11 mouse cellular contexts compared by ENCODE assay signal in genomic region chr8:122174133-122174930, GRCm38 (mm10).
DNase-seq lines count a peak whose midpoint lies in the region; ATAC-seq and TF ChIP-seq lines count a peak whose summit lies in the region.
"Had no signal": no experiment of that assay in that cellular context is flagged by ENCODE, and none has a peak within 500 bp of the region (broad histone marks: within the 10 kb centered on the region; RNA-seq: fewer than 3 reads in every experiment).

No protein-coding gene starts in this region.

- ATAC-seq in kidney, postnatal 0 days (replicated peaks; ENCODE audit: low FRiP score, low read depth) = peak; percentile 66; the same call in 1 of the 2 replicates
- ATAC-seq: midbrain, embryonic 15.5 days had no signal

- WGBS in kidney, postnatal 0 days = 36% methylated on average over 10 of the region's 10 CpGs

- no peak overlapping the region for H3K9ac ChIP-seq in kidney, postnatal 0 days (ENCODE audit: low read depth, low read length)
- H3K9ac ChIP-seq in CH12.LX (ENCODE audit: insufficient read depth, low read depth) = no peak overlapping the region
- H3K9ac ChIP-seq: midbrain, embryonic 15.5 days had no signal

- H3K4me2 ChIP-seq in kidney, postnatal 0 days (ENCODE audit: low read length) = no peak overlapping the region
- H3K4me2 ChIP-seq in CH12.LX (ENCODE audit: insufficient read depth, low read depth, poor library complexity, severe bottlenecking) = peak overlapping the region; percentile 27; the same call in 1 of the 2 replicates
- H3K4me2 ChIP-seq: midbrain, embryonic 15.5 days had no signal

- intact Hi-C loops in gastrocnemius, postnatal 36 days (cut with DNase I) = no loop called here

- in situ Hi-C loops in CH12.LX (cut with MboI; ENCODE audit: low pct_ligation_motif_present, low pct_unique_long_range_greater_than_20kb, low sequenced_read_pairs) = no loop called here

- no peak for TF ChIP-seq EP300 in CH12.LX (IDR thresholded peaks at IDR 0.05; ENCODE audit: low read length)

- TF ChIP-seq RAD21 in CH12.LX (IDR thresholded peaks at IDR 0.05; ENCODE audit: low read depth, low read length) = peak; percentile 55

- H3K4me3 ChIP-seq in kidney, postnatal 0 days (replicated peaks; ENCODE audit: low read depth, low read length) = no peak overlapping the region
- H3K4me3 ChIP-seq in CH12.LX (replicated peaks in 1 of 3; ENCODE audit: low read depth in 2 of 3, low read length in 2 of 3, poor library complexity in 1 of 3) = peak overlapping the region in 1 of 3 experiments; percentile 22
- no peak overlapping the region for H3K4me3 ChIP-seq in cortical plate, adult 2 months (ENCODE audit: insufficient read depth, low read length)
- H3K4me3 ChIP-seq: midbrain, embryonic 15.5 days had no signal

- dilution Hi-C loops in CH12.LX (cut with MboI; ENCODE audit: extremely low pct_ligation_motif_present, extremely low pct_unique_long_range_greater_than_20kb, low sequenced_read_pairs) = no loop called here

- H3K4me1 ChIP-seq in kidney, postnatal 0 days (replicated peaks; ENCODE audit: insufficient read depth, low read length) = no peaks in the 10 kb centered on the region
- peaks cover 10 to 11% of the 10 kb centered on the region in 2 experiments for H3K4me1 ChIP-seq in CH12.LX (ENCODE audit: control insufficient read depth in 1 of 2, insufficient read depth in 2 of 2)
- no peaks in the 10 kb centered on the region for H3K4me1 ChIP-seq in cortical plate, adult 2 months (ENCODE audit: control insufficient read depth, insufficient read depth, low read length)
- H3K4me1 ChIP-seq: midbrain, embryonic 15.5 days had no signal

- TF ChIP-seq POLR2A in CH12.LX (IDR thresholded peaks at IDR 0.05; ENCODE audit: low read depth, low read length) = no peak
- TF ChIP-seq POLR2A in cortical plate, adult 2 months (IDR thresholded peaks at IDR 0.05; ENCODE audit: extremely low read depth, insufficient read depth, low read length) = no peak

- H3K27ac ChIP-seq in kidney, postnatal 0 days = no peak overlapping the region
- H3K27ac ChIP-seq in CH12.LX (ENCODE audit: insufficient read depth, low read depth) = no peak overlapping the region
- H3K27ac ChIP-seq in cortical plate, adult 2 months (ENCODE audit: insufficient read depth, low read length) = no peak overlapping the region
- H3K27ac ChIP-seq: midbrain, embryonic 15.5 days had no signal

- no peaks in the 10 kb centered on the region for H3K9me3 ChIP-seq in kidney, postnatal 0 days (replicated peaks; ENCODE audit: low read length)
- no peaks in the 10 kb centered on the region for H3K9me3 ChIP-seq in CH12.LX (replicated peaks; ENCODE audit: low read length)
- H3K9me3 ChIP-seq: midbrain, embryonic 15.5 days had no signal

- DNase-seq in kidney, postnatal 0 days (ENCODE audit: low spot score) = no peak
- DNase-seq in kidney, postnatal 36 days = no peak
- DNase-seq in CH12.LX (ENCODE audit: extremely low read depth) = peak; percentile 60
- DNase-seq in lung, postnatal 36 days = peak; percentile 27
- DNase-seq in gastrocnemius, postnatal 25 days = no peak
- no peak for DNase-seq in neural tube, embryonic 10.5 days (ENCODE audit: extremely low spot score, low spot score)
- DNase-seq in gastrocnemius, postnatal 36 days = no peak
- DNase-seq: cerebellum, postnatal 36 days; layer of hippocampus, postnatal 36 days had no signal

- no peaks in the 10 kb centered on the region for H3K27me3 ChIP-seq in kidney, postnatal 0 days (ENCODE audit: insufficient read depth, low read length)
- H3K27me3 ChIP-seq in CH12.LX (replicated peaks) = peaks cover 78% of the 10 kb centered on the region
- H3K27me3 ChIP-seq: midbrain, embryonic 15.5 days had no signal

- no peaks in the 10 kb centered on the region for H3K79me2 ChIP-seq in CH12.LX (replicated peaks; ENCODE audit: control insufficient read depth, extremely low read depth, insufficient read depth, poor library complexity, severe bottlenecking)

- peak; percentile 19; the same call in 1 of the 2 replicates for TF ChIP-seq CTCF in kidney, postnatal 0 days (IDR thresholded peaks at IDR 0.05; ENCODE audit: low read depth)
- peak in 1 of 2 experiments; percentile 62; a peak in 2 of 4 replicates for TF ChIP-seq CTCF in CH12.LX (conservative IDR thresholded peaks at IDR 0.05 in 1 of 2, IDR thresholded peaks at IDR 0.05 in 1 of 2; ENCODE audit: low read depth in 2 of 2, low read length in 2 of 2)
- TF ChIP-seq CTCF in cortical plate, adult 2 months (IDR thresholded peaks at IDR 0.05; ENCODE audit: extremely low read depth, insufficient read depth, low read length) = 0 out of 2 replicates have a peak, but pooled peaks have one; percentile 10

- H3K36me3 ChIP-seq in kidney, postnatal 0 days (ENCODE audit: insufficient read depth, low read length) = no peaks in the 10 kb centered on the region
- no peaks in the 10 kb centered on the region for H3K36me3 ChIP-seq in CH12.LX (replicated peaks in 1 of 2; ENCODE audit: control insufficient read depth in 1 of 2, insufficient read depth in 1 of 2, low read length in 1 of 2)
- H3K36me3 ChIP-seq: midbrain, embryonic 15.5 days had no signal

TF ChIP-seq in CH12.LX, 34 proteins besides CTCF, POLR2A, EP300 and RAD21:
- no peak for TF ChIP-seq MAZ (IDR thresholded peaks at IDR 0.05; ENCODE audit: low read depth, low read length)
- no peak for TF ChIP-seq USF1 (IDR thresholded peaks at IDR 0.05; ENCODE audit: low read depth, low read length)
- TF ChIP-seq BHLHE40 (IDR thresholded peaks at IDR 0.05; ENCODE audit: low read depth, low read length) = 0 out of 2 replicates have a peak, but pooled peaks have one; percentile 20
- TF ChIP-seq USF2 (conservative IDR thresholded peaks at IDR 0.05; ENCODE audit: low read depth, low read length) = no peak
- peak; percentile 46 for TF ChIP-seq SMC3 (IDR thresholded peaks at IDR 0.05; ENCODE audit: low read depth, low read length)
TF ChIP-seq in CH12.LX: peak in this region for 2.

Comparison
In these comparisons a context has a peak if more than half of its experiments do, and no peak if none do; other contexts are left out.
1. DNase-seq: peak in CH12.LX (single experiment) and lung, postnatal 36 days (single experiment); none in kidney, postnatal 0 days (single experiment), kidney, postnatal 36 days (0 of 2), gastrocnemius, postnatal 25 days (single experiment), neural tube, embryonic 10.5 days (single experiment) and gastrocnemius, postnatal 36 days (0 of 2).